ENCODE assay signal across 27 mouse cellular contexts in the genomic region with DNA sequence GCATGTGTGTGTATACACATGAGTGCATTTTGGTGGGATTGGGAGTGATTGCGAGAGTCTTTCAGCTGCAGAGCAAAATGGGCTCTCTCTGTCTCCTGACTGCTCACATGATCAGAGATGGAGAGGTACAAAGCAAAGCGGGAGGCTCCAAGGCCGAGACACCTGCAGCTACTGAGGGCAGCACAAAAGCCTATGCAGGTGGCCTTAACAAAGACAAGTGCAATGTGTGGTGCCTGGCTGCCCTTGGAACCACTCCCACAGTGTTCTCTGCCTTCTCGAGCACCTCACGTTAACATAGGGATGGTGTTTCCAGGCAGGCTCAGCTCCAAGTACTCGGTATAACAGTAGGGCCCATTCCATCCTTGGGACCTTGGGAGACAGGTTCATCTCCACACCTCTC.
"Had no signal": no experiment of that assay in that cellular context is flagged by ENCODE, and none has a peak within 500 bp of the region (broad histone marks: within the 10 kb centered on the region; RNA-seq: fewer than 3 reads in every experiment).

No protein-coding gene starts in this region.

- ATAC-seq: hindbrain, postnatal 0 days; intestine, embryonic 16.5 days; liver, embryonic 12.5 days had no signal

- DNase-seq: gastrocnemius, adult 2 months; gastrocnemius, postnatal 10 days; gastrocnemius, postnatal 25 days; heart, adult 11 months; heart, adult 2 months; heart, postnatal 14 days; heart, postnatal 36 days; kidney, adult 11 months; kidney, adult 2 months; kidney, adult 9 months; kidney, postnatal 14 days; kidney, postnatal 36 days; layer of hippocampus, postnatal 36 days; left cerebral cortex, postnatal 4 days had no signal

- H3K36me3 ChIP-seq: heart, embryonic 13.5 days; heart, embryonic 15.5 days; hindbrain, embryonic 13.5 days; hindbrain, embryonic 15.5 days; kidney, embryonic 15.5 days; limb, embryonic 13.5 days; limb, embryonic 15.5 days; liver, embryonic 12.5 days had no signal

- H3K9me3 ChIP-seq: heart, embryonic 13.5 days; heart, embryonic 15.5 days; hindbrain, embryonic 13.5 days; hindbrain, embryonic 15.5 days; kidney, embryonic 15.5 days; limb, embryonic 13.5 days; limb, embryonic 15.5 days; liver, embryonic 12.5 days had no signal

- H3K4me1 ChIP-seq: heart, embryonic 13.5 days; hindbrain, embryonic 15.5 days; limb, embryonic 13.5 days; liver, embryonic 12.5 days had no signal

- H3K4me3 ChIP-seq: gastrocnemius, adult 2 months; heart, adult 2 months; heart, embryonic 13.5 days; heart, embryonic 15.5 days; hindbrain, embryonic 13.5 days; hindbrain, embryonic 15.5 days; kidney, embryonic 15.5 days; limb, embryonic 13.5 days; limb, embryonic 15.5 days; liver, embryonic 12.5 days had no signal

- H3K4me2 ChIP-seq: heart, embryonic 11.5 days; heart, embryonic 13.5 days; heart, embryonic 15.5 days; hindbrain, embryonic 13.5 days; hindbrain, embryonic 15.5 days; kidney, embryonic 15.5 days; limb, embryonic 13.5 days; limb, embryonic 15.5 days; liver, embryonic 12.5 days had no signal

- H3K27ac ChIP-seq: gastrocnemius, adult 2 months; heart, adult 2 months; heart, embryonic 13.5 days; heart, embryonic 15.5 days; hindbrain, embryonic 13.5 days; hindbrain, embryonic 15.5 days; hindbrain, postnatal 0 days; kidney, embryonic 15.5 days; kidney, postnatal 0 days; limb, embryonic 13.5 days; limb, embryonic 15.5 days; liver, embryonic 12.5 days; liver, embryonic 14.5 days had no signal

- H3K9ac ChIP-seq: heart, embryonic 13.5 days; heart, embryonic 15.5 days; hindbrain, embryonic 13.5 days; hindbrain, embryonic 15.5 days; kidney, embryonic 15.5 days; limb, embryonic 13.5 days; limb, embryonic 15.5 days; liver, embryonic 12.5 days; liver, embryonic 14.5 days had no signal
